Mouse (Mus musculus) CD4-positive, CD25-positive, alpha-beta regulatory T cell, adult 4 months (primary cell): Measurements from ENCODE around the gene Slc43a1. TPM values are rescaled to one million over a fixed set of nuclear protein-coding genes. Genes with fewer than 3 reads are reported as not detected.

Source experiments
- ATAC-seq: one replicate; pipeline ENCODE4 v1.8.0; 2017
- polyA plus RNA-seq, 2 experiments: library from polyadenylated mRNA; unstranded; fragments of 100-300 nt; shearing (Covaris generic); gene quantifications; one replicate each; pipeline ENCODE4 v1.2.1; 2017

The Slc43a1 gene
- polyA plus RNA-seq, 2 experiments from 2014 or later: 3.8 to 4.7 TPM

DNA sequence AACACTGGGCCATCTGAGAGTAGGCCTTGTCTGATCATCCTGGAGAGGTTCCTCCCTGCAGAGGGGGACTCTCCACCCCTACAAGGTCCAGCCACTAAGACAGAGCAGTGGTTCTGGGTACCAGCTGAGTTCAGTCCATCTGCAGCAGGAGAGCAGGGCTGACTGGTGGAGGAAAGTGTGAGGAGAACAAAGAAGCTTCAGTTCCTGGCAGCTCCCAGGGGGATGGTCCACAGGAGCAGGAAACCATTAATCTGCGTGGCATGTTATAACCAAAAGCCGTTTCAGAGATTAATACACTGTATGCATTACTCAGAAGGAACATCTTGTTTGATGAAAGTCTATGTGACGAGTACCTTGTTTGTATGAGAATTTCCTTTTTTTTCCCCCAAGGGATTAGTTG lies 74.1 kb downstream of the Slc43a1 start:
- no peak for ATAC-seq

Other genes starting within 250 kb of the Slc43a1 start
- gene Ctnnd1, start 188.1 kb upstream of the Slc43a1 start, polyA plus RNA-seq: 1 to 10 TPM in 1 of 2 experiments, under 1 TPM in 1; 0.89 to 1.1 TPM
- gene Btbd18, start 179.8 kb upstream of the Slc43a1 start, polyA plus RNA-seq: under 1 TPM in 1 of 2 experiments, not detected in 1; 0.48 TPM
- gene Selenoh, start 168.1 kb upstream of the Slc43a1 start, polyA plus RNA-seq: 100 to 1,000 TPM in 1 of 2 experiments, 10 to 100 TPM in 1; 96.4 to 131 TPM
- not detected for gene Gm28635, start 160.8 kb upstream of the Slc43a1 start, polyA plus RNA-seq
- 10 to 100 TPM; 14.9 to 18.3 TPM for gene Med19, start 160.4 kb upstream of the Slc43a1 start, polyA plus RNA-seq
- gene Tmx2, start 159.7 kb upstream of the Slc43a1 start, polyA plus RNA-seq: 100 to 1,000 TPM; 115 to 140 TPM
- gene Zdhhc5, start 123.7 kb upstream of the Slc43a1 start, polyA plus RNA-seq: 10 to 100 TPM; 10.1 to 12.5 TPM
- gene Clp1, start 111.5 kb upstream of the Slc43a1 start, polyA plus RNA-seq: 10 to 100 TPM; 50.3 to 54.6 TPM
- 1 to 10 TPM; 1.3 to 2.1 TPM for gene Ypel4, start 104.8 kb upstream of the Slc43a1 start, polyA plus RNA-seq
- not detected for gene Gm19426, start 95.2 kb upstream of the Slc43a1 start, polyA plus RNA-seq
- gene Serping1, start 63.4 kb upstream of the Slc43a1 start, polyA plus RNA-seq: not detected
- gene Ube2l6, start 40.0 kb upstream of the Slc43a1 start, polyA plus RNA-seq: 100 to 1,000 TPM in 1 of 2 experiments, 10 to 100 TPM in 1; 89.3 to 121 TPM
- gene Smtnl1, start 16.2 kb upstream of the Slc43a1 start, polyA plus RNA-seq: not detected
- 10 to 100 TPM; 34.7 to 40.8 TPM for gene Timm10, start 11.9 kb upstream of the Slc43a1 start, polyA plus RNA-seq
- not detected for gene Rtn4rl2, start 47.9 kb downstream of the Slc43a1 start, polyA plus RNA-seq
- 10 to 100 TPM in 1 of 2 experiments, 1 to 10 TPM in 1; 7.0 to 10.7 TPM for gene Slc43a3, start 97.7 kb downstream of the Slc43a1 start, polyA plus RNA-seq
- gene Prg2, start 141.6 kb downstream of the Slc43a1 start, polyA plus RNA-seq: not detected
- gene Prg3, start 149.4 kb downstream of the Slc43a1 start, polyA plus RNA-seq: not detected
- 100 to 1,000 TPM; 147 to 202 TPM for gene Ssrp1, start 198.4 kb downstream of the Slc43a1 start, polyA plus RNA-seq
- under 1 TPM in 1 of 2 experiments, not detected in 1; 0.46 TPM for gene P2rx3, start 198.6 kb downstream of the Slc43a1 start, polyA plus RNA-seq
- 1 to 10 TPM; 3.8 to 5.6 TPM for gene Tnks1bp1, start 209.2 kb downstream of the Slc43a1 start, polyA plus RNA-seq